Mouse (Mus musculus) mammary gland, adult 2 months (tissue): ENCODE measurements around the gene Cbll1. TPM values are rescaled to one million over a fixed set of nuclear protein-coding genes. Genes with fewer than 3 reads are reported as not detected.

ENCODE experiments used
- polyA plus RNA-seq: library from polyadenylated mRNA; depleted of rRNA; stranded (reverse); fragments of >200 nt; gene quantifications from 2 replicates; pipeline ENCODE4 v1.2.3, GENCODE M21; 2012; ENCODE audit warnings: low replicate concordance; rRNA removed

The Cbll1 gene
- 4.2 and 9.2 TPM in 2 replicates for polyA plus RNA-seq

GRCm38 (mm10) chr12:31499314-31500131 lies at the start of gene Cbll1:
TSS of gene Cbll1 (minus strand) at chr12:31499616.

Other genes starting within 250 kb of the Cbll1 start
- 78.2 and 97.5 TPM in 2 replicates for gene Lamb1, start 234.4 kb downstream of the Cbll1 start, polyA plus RNA-seq
- gene Dld, start 148.2 kb downstream of the Cbll1 start, polyA plus RNA-seq: 10.9 and 31.0 TPM in 2 replicates
- gene Slc26a3, start 108.7 kb downstream of the Cbll1 start, polyA plus RNA-seq: not detected in 2 replicates
- 0.06 TPM in 2 replicates for gene Slc26a4, start 60.4 kb upstream of the Cbll1 start, polyA plus RNA-seq
- 1.3 and 6.6 TPM in 2 replicates for gene Bcap29, start 135.0 kb upstream of the Cbll1 start, polyA plus RNA-seq
- 1.9 and 5.0 TPM in 2 replicates for gene Dus4l, start 155.2 kb upstream of the Cbll1 start, polyA plus RNA-seq
- 14.2 and 22.3 TPM in 2 replicates for gene Cog5, start 155.3 kb upstream of the Cbll1 start, polyA plus RNA-seq
- not detected in 2 replicates for gene Gpr22, start 214.3 kb upstream of the Cbll1 start, polyA plus RNA-seq